Mouse (Mus musculus) heart, embryonic 15.5 days (tissue): ENCODE results near the gene Atoh8. TPM values are rescaled to one million over a fixed set of nuclear protein-coding genes. Genes with fewer than 3 reads are reported as not detected.

Source experiments
- ATAC-seq: fragments of 200-750 bp; cut with Nextera tagmentation; replicated peaks from 2 replicates; pipeline ENCODE4 v1.8.0; 2017; ENCODE audit warnings: low read depth, moderate TSS enrichment; ENCODE audit not compliant: insufficient number of reproducible peaks, insufficient read depth, low FRiP score
- H3K27ac ChIP-seq: fragments of 300-500 bp; sonication (generic); 2 replicates; pipeline ENCODE4 v1.5.1; 2015; ENCODE audit warnings: mild to moderate bottlenecking, inconsistent platforms
- H3K27me3 ChIP-seq: fragments of 300-500 bp; sonication (generic); 2 replicates; pipeline ENCODE4 v1.6.1; 2015; ENCODE audit warnings: inconsistent platforms
- H3K36me3 ChIP-seq: fragments of 300-500 bp; sonication (generic); 2 replicates; pipeline ENCODE4 v1.6.1; 2015; ENCODE audit warnings: mild to moderate bottlenecking, inconsistent platforms
- H3K4me1 ChIP-seq: fragments of 300-500 bp; sonication (generic); replicated peaks from 2 replicates; pipeline ENCODE4 v1.6.1; 2015; ENCODE audit warnings: inconsistent platforms
- H3K4me2 ChIP-seq: fragments of 300-500 bp; sonication (generic); 2 replicates; pipeline ENCODE4 v1.6.1; 2015; ENCODE audit warnings: inconsistent platforms, mild to moderate bottlenecking, moderate library complexity
- H3K4me3 ChIP-seq: fragments of 300-500 bp; sonication (generic); 2 replicates; pipeline ENCODE4 v1.5.1; 2015; ENCODE audit warnings: mild to moderate bottlenecking, inconsistent platforms
- H3K9ac ChIP-seq: fragments of 300-500 bp; sonication (generic); 2 replicates; pipeline ENCODE4 v1.6.1; 2015; ENCODE audit warnings: mild to moderate bottlenecking, inconsistent platforms
- H3K9me3 ChIP-seq: fragments of 300-500 bp; sonication (generic); replicated peaks from 2 replicates; pipeline ENCODE4 v1.6.1; 2016; ENCODE audit warnings: inconsistent platforms
- WGBS: fragments of 180-500 bp; shearing (Covaris S2); methylation state at CpG from one replicate; pipeline ENCODE4 v1.1.7; 2015; ENCODE audit warnings: mixed read lengths; 5-methylcytosine and 5-hydroxymethylcytosine counted together
- polyA plus RNA-seq: library from polyadenylated mRNA; unstranded; fragments of >200 nt; fragmentation: Nextera tagmentation; extraction: Ambion mirVana; gene quantifications from 2 replicates; pipeline ENCODE4 v1.2.1, GENCODE M21; 2015

The Atoh8 gene
- polyA plus RNA-seq, 1 experiment from 2014 or later, result 14.0 TPM

DNA sequence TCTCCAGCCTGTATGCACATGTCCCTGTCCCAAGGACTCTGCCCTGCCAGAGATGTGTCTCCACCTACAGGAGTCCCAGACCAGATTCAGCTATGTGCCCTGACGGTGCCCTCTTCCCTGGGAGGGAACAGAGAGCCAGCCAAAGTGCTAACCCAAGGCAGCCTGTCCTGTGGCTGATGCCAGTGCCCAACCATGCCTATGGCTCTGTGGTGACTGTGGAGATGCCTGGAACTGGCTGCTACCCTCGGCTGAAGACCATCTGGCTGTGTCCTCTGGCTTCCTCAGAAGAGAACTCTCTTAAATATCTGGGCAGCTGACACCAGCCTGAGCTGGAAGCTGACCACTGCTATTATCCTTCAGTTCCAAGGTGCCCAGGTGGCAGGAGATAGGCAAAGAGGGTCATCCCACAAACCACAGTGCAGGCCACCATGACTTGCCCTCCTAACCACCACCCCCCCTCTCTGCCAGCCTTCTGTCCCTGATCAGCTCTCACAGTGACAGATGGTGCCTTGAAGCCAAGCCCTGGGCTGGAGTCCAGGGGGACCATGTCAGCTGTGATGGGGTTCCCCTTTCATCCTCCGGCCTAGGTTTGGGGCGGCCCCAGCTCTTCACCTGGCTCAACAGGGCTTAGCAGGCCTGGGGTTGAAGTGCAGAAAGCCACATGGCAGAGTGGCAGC is 18.7 kb upstream of the Atoh8 start:
- Histone ChIP-seq H3K4me2 (no peak overlapping the region), H3K4me1 (peaks cover 26% of the 10 kb centered on the region), H3K36me3 (no peaks in the 10 kb centered on the region), H3K27ac (peak overlapping the region; percentile 61), H3K4me3 (no peak overlapping the region), H3K9ac (no peak overlapping the region), H3K27me3 (no peaks in the 10 kb centered on the region), H3K9me3 (no peaks in the 10 kb centered on the region)
- ATAC-seq, result 0 out of 2 replicates have a peak, but pooled peaks have one; percentile 24
- WGBS, result 68% methylated on average over 4 of the region's 4 CpGs

GRCm38 (mm10) chr6:72253168-72253567 is 17.8 kb upstream of the Atoh8 start:
- H3K4me2 ChIP-seq, result no peak overlapping the region
- no peaks in the 10 kb centered on the region for H3K9me3 ChIP-seq
- no peak for ATAC-seq
- H3K4me3 ChIP-seq, result no peak overlapping the region
- no peaks in the 10 kb centered on the region for H3K36me3 ChIP-seq
- 53% methylated on average over 4 of the region's 4 CpGs for WGBS
- peak overlapping the region; percentile 41 for H3K27ac ChIP-seq
- H3K9ac ChIP-seq, result no peak overlapping the region
- no peaks in the 10 kb centered on the region for H3K27me3 ChIP-seq
- peaks cover 29% of the 10 kb centered on the region for H3K4me1 ChIP-seq

DNA sequence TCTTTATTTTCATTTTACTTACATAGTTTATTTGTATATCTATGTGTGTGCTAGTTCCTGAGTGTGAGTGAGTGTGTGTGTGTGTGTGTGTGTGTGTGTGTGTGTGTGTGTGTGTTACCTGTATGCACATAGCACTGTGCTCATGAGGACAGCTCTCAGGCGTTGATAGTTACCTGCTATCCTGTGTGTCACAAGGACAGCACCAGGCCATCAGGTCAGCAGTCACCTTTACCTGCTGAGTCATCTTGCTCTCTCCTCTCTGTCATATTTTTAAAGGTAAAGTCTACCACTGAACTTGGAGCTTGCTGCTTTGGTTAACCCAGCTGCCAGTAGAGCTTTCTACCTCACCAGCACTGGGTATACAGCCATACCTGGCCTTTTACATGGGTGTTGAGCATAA is 17.1 kb upstream of the Atoh8 start:
- H3K4me1 ChIP-seq, result peaks cover 30% of the 10 kb centered on the region
- no peaks in the 10 kb centered on the region for H3K27me3 ChIP-seq
- no peak overlapping the region for H3K9ac ChIP-seq
- no peak overlapping the region for H3K27ac ChIP-seq
- no peaks in the 10 kb centered on the region for H3K36me3 ChIP-seq
- no peak overlapping the region for H3K4me3 ChIP-seq
- ATAC-seq, result no peak
- WGBS, result 88% methylated on average over 1 of the region's 1 CpGs
- no peak overlapping the region for H3K4me2 ChIP-seq
- H3K9me3 ChIP-seq, result no peaks in the 10 kb centered on the region

- no peak overlapping the region for H3K4me3 ChIP-seq
Measured at GRCm38 (mm10) chr6:72249981-72250380, 14.6 kb upstream of the Atoh8 start.

GRCm38 (mm10) chr6:72248150-72248914 is 13.0 kb upstream of the Atoh8 start:
- no peaks in the 10 kb centered on the region for H3K27me3 ChIP-seq
- no peaks in the 10 kb centered on the region for H3K9me3 ChIP-seq
- WGBS, result 76% methylated on average over 15 of the region's 15 CpGs
- H3K4me1 ChIP-seq, result peaks cover 42% of the 10 kb centered on the region
- H3K27ac ChIP-seq, result no peak overlapping the region
- H3K9ac ChIP-seq, result no peak overlapping the region
- H3K4me3 ChIP-seq, result no peak overlapping the region
- H3K4me2 ChIP-seq, result no peak overlapping the region
- H3K36me3 ChIP-seq, result no peaks in the 10 kb centered on the region
- ATAC-seq, result no peak

More at GRCm38 (mm10) chr6:72249981-72250380, 14.6 kb upstream of the Atoh8 start:
- H3K9me3 ChIP-seq, result no peaks in the 10 kb centered on the region
- no peak overlapping the region for H3K27ac ChIP-seq
- ATAC-seq, result no peak
- H3K36me3 ChIP-seq, result no peaks in the 10 kb centered on the region
- WGBS, result 90% methylated on average over 4 of the region's 4 CpGs
- no peak overlapping the region for H3K9ac ChIP-seq
- H3K4me1 ChIP-seq, result peaks cover 41% of the 10 kb centered on the region
- H3K27me3 ChIP-seq, result no peaks in the 10 kb centered on the region
- H3K4me2 ChIP-seq, result no peak overlapping the region

- Histone ChIP-seq H3K4me3 (no peak overlapping the region), H3K4me2 (no peak overlapping the region), H3K36me3 (no peaks in the 10 kb centered on the region), H3K9me3 (no peaks in the 10 kb centered on the region), H3K27ac (no peak overlapping the region), H3K27me3 (no peaks in the 10 kb centered on the region), H3K4me1 (peaks cover 57% of the 10 kb centered on the region), H3K9ac (no peak overlapping the region)
- no peak for ATAC-seq
- WGBS, result 79% methylated on average over 6 of the region's 6 CpGs
Measured at GRCm38 (mm10) chr6:72246303-72246702, 10.9 kb upstream of the Atoh8 start.

- peak; percentile 13; the same call in 1 of the 2 replicates for ATAC-seq
- Histone ChIP-seq H3K27ac (peak overlapping the region; percentile 97), H3K36me3 (no peaks in the 10 kb centered on the region), H3K4me3 (no peak overlapping the region), H3K9ac (0 out of 2 replicates have a peak overlapping the region, but pooled peaks have one; percentile 3), H3K4me1 (peaks cover 63% of the 10 kb centered on the region), H3K27me3 (no peaks in the 10 kb centered on the region), H3K4me2 (0 out of 2 replicates have a peak overlapping the region, but pooled peaks have one; percentile 32), H3K9me3 (no peaks in the 10 kb centered on the region)
- 50% methylated on average over 20 of the region's 20 CpGs for WGBS
Measured at GRCm38 (mm10) chr6:72244569-72245285, 9.3 kb upstream of the Atoh8 start.

DNA sequence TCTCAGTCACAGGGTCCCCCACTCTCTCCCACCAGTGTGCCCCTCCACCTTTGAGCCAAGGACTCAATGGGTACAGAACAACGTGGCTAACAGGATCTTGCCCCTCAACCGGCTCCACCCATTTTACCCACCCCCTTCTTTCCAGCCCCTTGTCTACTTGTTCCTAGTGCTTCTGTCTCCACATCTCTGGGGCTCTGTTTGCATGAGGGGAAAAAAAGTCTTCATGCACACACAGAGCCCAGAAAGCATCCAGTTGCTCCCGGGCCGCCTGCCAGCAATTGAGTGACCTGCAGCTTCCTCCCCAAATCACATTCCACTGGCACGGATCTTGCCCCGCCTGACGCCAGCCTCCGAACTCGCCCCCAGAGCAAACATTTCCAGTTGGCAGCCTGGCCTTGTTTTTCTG is 8.8 kb upstream of the Atoh8 start:
- no peaks in the 10 kb centered on the region for H3K36me3 ChIP-seq
- H3K4me2 ChIP-seq, result peak overlapping the region; percentile 32
- peaks cover 63% of the 10 kb centered on the region for H3K4me1 ChIP-seq
- peak overlapping the region; percentile 32; the same call in 1 of the 2 replicates for H3K9ac ChIP-seq
- 10% methylated on average over 9 of the region's 9 CpGs for WGBS
- peak overlapping the region; percentile 97 for H3K27ac ChIP-seq
- no peak overlapping the region for H3K4me3 ChIP-seq
- ATAC-seq, result peak; percentile 85
- H3K9me3 ChIP-seq, result no peaks in the 10 kb centered on the region
- no peaks in the 10 kb centered on the region for H3K27me3 ChIP-seq

DNA sequence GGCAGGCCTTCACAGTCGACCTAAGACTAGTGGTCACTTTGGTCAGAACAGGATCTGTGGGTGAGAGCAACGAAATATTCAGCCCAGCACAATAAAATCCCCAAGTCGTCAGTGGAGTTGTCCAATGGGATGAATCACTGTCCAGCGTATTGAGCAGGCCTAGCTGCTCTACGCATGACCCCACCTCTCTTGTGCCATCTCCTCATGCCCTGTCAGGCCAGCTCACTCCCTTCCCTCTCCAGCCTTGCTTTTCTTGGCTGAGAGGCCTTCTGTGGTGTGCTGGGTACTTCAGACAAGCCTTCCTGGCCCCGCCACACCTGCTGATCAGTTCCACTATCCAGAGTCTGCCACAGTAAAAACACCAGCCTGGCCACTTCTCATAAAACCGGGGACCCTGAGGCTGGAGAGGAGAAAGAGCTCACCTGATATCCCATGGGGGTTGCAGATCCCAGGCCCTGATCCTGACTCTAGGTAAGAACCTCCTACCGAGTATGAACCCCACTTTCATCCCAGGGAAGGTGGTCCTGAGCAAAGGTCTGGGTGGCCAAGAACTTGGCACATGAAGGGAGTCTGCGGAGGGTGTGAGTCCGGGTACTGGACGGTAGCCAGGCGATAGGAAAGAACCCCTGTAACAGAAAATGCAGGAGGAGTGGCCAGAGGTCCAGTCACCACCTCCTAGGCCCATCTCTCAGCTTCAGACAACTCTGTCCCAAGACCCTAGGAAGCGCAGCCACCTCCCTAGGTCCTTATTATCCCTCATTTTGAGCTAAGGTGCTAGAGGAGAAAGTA is 7.3 kb upstream of the Atoh8 start:
- Histone ChIP-seq H3K4me3 (no peak overlapping the region), H3K4me1 (peaks cover 65% of the 10 kb centered on the region), H3K36me3 (no peaks in the 10 kb centered on the region), H3K9ac (no peak overlapping the region), H3K27ac (peak overlapping the region; percentile 97), H3K4me2 (no peak overlapping the region), H3K27me3 (no peaks in the 10 kb centered on the region), H3K9me3 (no peaks in the 10 kb centered on the region)
- ATAC-seq, result no peak
- WGBS, result 83% methylated on average over 13 of the region's 13 CpGs

GRCm38 (mm10) chr6:72241843-72242154 is 6.4 kb upstream of the Atoh8 start:
- H3K27ac ChIP-seq, result peak overlapping the region; percentile 73
- ATAC-seq, result no peak
- peak overlapping the region; percentile 20 for H3K4me2 ChIP-seq
- 0 out of 2 replicates have a peak overlapping the region, but pooled peaks have one; percentile 22 for H3K9ac ChIP-seq
- H3K9me3 ChIP-seq, result no peaks in the 10 kb centered on the region
- H3K27me3 ChIP-seq, result no peaks in the 10 kb centered on the region
- H3K4me3 ChIP-seq, result no peak overlapping the region
- WGBS, result 19% methylated on average over 8 of the region's 8 CpGs
- no peaks in the 10 kb centered on the region for H3K36me3 ChIP-seq
- H3K4me1 ChIP-seq, result peaks cover 68% of the 10 kb centered on the region
